Mouse (Mus musculus) urinary bladder, adult 18-20 months (tissue): ENCODE measurements around the gene Csdc2.

Experiments used
- DNase-seq, 2 experiments: peaks; one replicate each; pipeline ENCODE4 v3.0.0; 2022; ENCODE audit warnings: low spot score in 2 of 2, mixed read lengths in 2 of 2

The Csdc2 gene

GRCm38 (mm10) chr15:81925760-81926445 lies 10.7 kb upstream of the Csdc2 start, which contains the start of gene Polr3h:
Gene Polr3h, minus strand, starts transcription at chr15:81926240.
- peak; percentile 83 to 88 for DNase-seq

GRCm38 (mm10) chr15:81926446-81926822 lies 10.1 kb upstream of the Csdc2 start:
- DNase-seq, result no peak

- DNase-seq, result no peak
Measured at GRCm38 (mm10) chr15:81927741-81928140, 8.8 kb upstream of the Csdc2 start.

GRCm38 (mm10) chr15:81928277-81928676 lies 8.3 kb upstream of the Csdc2 start:
- DNase-seq, result no peak

- DNase-seq, result no peak
Measured at GRCm38 (mm10) chr15:81932951-81933470, 3.5 kb upstream of the Csdc2 start.

- no peak for DNase-seq
Measured at GRCm38 (mm10) chr15:81933986-81934385, 2.6 kb upstream of the Csdc2 start.

GRCm38 (mm10) chr15:81935869-81936637 lies 506 bp upstream of the Csdc2 start:
- no peak for DNase-seq

- DNase-seq, result no peak
Measured at GRCm38 (mm10) chr15:81937098-81937972, 776 bp downstream of the Csdc2 start.

GRCm38 (mm10) chr15:81938246-81938645 lies 1.7 kb downstream of the Csdc2 start:
- DNase-seq, result no peak

- DNase-seq, result no peak
Measured at GRCm38 (mm10) chr15:81939157-81939715, 2.7 kb downstream of the Csdc2 start.

- no peak for DNase-seq
Measured at GRCm38 (mm10) chr15:81939774-81940173, 3.2 kb downstream of the Csdc2 start.

- DNase-seq, result no peak
Measured at GRCm38 (mm10) chr15:81940219-81940618, 3.7 kb downstream of the Csdc2 start.

GRCm38 (mm10) chr15:81941010-81941409 lies 4.5 kb downstream of the Csdc2 start:
- no peak for DNase-seq

- DNase-seq, result no peak
Measured at GRCm38 (mm10) chr15:81943176-81943749, 6.7 kb downstream of the Csdc2 start.

- no peak for DNase-seq
Measured at GRCm38 (mm10) chr15:81949076-81949475, 12.5 kb downstream of the Csdc2 start.

GRCm38 (mm10) chr15:81949476-81950131 lies 13.0 kb downstream of the Csdc2 start:
- DNase-seq, result no peak

GRCm38 (mm10) chr15:81950716-81951115 lies 14.2 kb downstream of the Csdc2 start:
- no peak for DNase-seq

- no peak for DNase-seq
Measured at GRCm38 (mm10) chr15:81951159-81951558, 14.6 kb downstream of the Csdc2 start.

- no peak for DNase-seq
Measured at GRCm38 (mm10) chr15:81952310-81952709, 15.8 kb downstream of the Csdc2 start.

- DNase-seq, result no peak
Measured at GRCm38 (mm10) chr15:81954151-81954583, 17.6 kb downstream of the Csdc2 start.

GRCm38 (mm10) chr15:81954716-81955115 lies 18.2 kb downstream of the Csdc2 start:
- DNase-seq, result no peak
